Mouse (Mus musculus) C2C12 (cell line): ENCODE measurements at regions not wholly inside any gene's neighbourhood (a gene's known extent, or its start where the extent isn't known, plus 50 kb on each side); places are given as distances from the start of the nearest gene placed in this dataset.

Experiments used
- H3K27me3 ChIP-seq: one replicate; pipeline ENCODE4 v1.6.1; 2011; ENCODE audit not compliant: control insufficient read depth, insufficient read depth, insufficient read length
- H3K36me3 ChIP-seq: one replicate; pipeline ENCODE4 v1.6.1; 2011; ENCODE audit not compliant: control insufficient read depth, insufficient read depth
- H3K4me3 ChIP-seq: one replicate; pipeline ENCODE4 v1.5.1; 2011; ENCODE audit warnings: mild to moderate bottlenecking, control low read depth; ENCODE audit not compliant: poor library complexity, insufficient read depth, severe bottlenecking
- H3K79me2 ChIP-seq: one replicate; pipeline ENCODE4 v1.6.1; 2011; ENCODE audit not compliant: control insufficient read depth, insufficient read depth
- H3K79me3 ChIP-seq: one replicate; pipeline ENCODE4 v1.6.1; 2011; ENCODE audit warnings: low read depth, control low read depth
- H3ac ChIP-seq: one replicate; pipeline ENCODE3; 2011; ENCODE audit warnings: low read depth; ENCODE audit not compliant: control insufficient read depth, insufficient read length
- CEBPB ChIP-seq: IDR thresholded peaks from one replicate; pipeline ENCODE4 v1.6.1; 2011; ENCODE audit warnings: low read depth, mild to moderate bottlenecking, control low read depth, moderate library complexity
- CTCF ChIP-seq: IDR thresholded peaks from one replicate; pipeline ENCODE4 v1.5.1; 2011; ENCODE audit not compliant: control insufficient read depth, insufficient read depth, insufficient read length
- FOSL1 ChIP-seq: IDR thresholded peaks from one replicate; pipeline ENCODE4 v1.8.0; 2011; ENCODE audit warnings: mild to moderate bottlenecking, low read length; ENCODE audit not compliant: poor library complexity, insufficient read depth, severe bottlenecking
- MAX ChIP-seq: IDR thresholded peaks from one replicate; pipeline ENCODE4 v1.6.1; 2011; ENCODE audit warnings: mild to moderate bottlenecking, control low read depth
- MYOD1 ChIP-seq: IDR thresholded peaks from one replicate; pipeline ENCODE4 v1.6.1; 2011; ENCODE audit warnings: low read depth; ENCODE audit not compliant: control insufficient read depth, insufficient read length
- MYOG ChIP-seq: IDR thresholded peaks from one replicate; pipeline ENCODE4 v1.6.1; 2011; ENCODE audit not compliant: control insufficient read depth, insufficient read length; ENCODE audit errors: extremely low read depth
- USF1 ChIP-seq: IDR thresholded peaks from one replicate; pipeline ENCODE4 v1.6.1; 2011; ENCODE audit warnings: low read depth, mild to moderate bottlenecking, control low read depth, moderate library complexity

DNA sequence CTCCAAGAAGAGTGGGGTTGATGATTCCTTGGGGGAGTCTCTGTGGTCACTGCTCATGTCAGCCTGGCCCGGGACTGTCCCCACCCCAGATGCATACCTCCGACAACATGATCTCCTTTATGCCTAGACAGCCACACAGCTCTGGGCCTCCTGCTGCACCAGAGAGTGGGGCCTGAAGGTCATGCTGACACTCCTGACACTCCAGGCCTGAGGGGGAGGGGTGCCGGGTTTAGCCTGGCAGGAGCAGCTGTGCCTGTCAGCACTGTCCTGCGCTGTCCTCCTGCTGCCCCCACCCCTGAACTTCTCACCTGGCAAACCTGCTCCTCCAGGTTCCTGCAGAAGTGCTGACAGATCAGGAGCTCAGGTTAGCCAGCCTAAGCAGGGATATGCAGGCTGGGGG lies 288.2 kb downstream of the Mroh4 start:
- TF ChIP-seq USF1 (no peak), MYOG (no peak), FOSL1 (no peak)
- H3K36me3 ChIP-seq: no peaks in the 10 kb centered on the region
- no peak overlapping the region for H3ac ChIP-seq
- H3K79me3 ChIP-seq: no peaks in the 10 kb centered on the region
- no peak overlapping the region for H3K4me3 ChIP-seq
- H3K79me2 ChIP-seq: no peaks in the 10 kb centered on the region
- H3K27me3 ChIP-seq: no peaks in the 10 kb centered on the region

DNA sequence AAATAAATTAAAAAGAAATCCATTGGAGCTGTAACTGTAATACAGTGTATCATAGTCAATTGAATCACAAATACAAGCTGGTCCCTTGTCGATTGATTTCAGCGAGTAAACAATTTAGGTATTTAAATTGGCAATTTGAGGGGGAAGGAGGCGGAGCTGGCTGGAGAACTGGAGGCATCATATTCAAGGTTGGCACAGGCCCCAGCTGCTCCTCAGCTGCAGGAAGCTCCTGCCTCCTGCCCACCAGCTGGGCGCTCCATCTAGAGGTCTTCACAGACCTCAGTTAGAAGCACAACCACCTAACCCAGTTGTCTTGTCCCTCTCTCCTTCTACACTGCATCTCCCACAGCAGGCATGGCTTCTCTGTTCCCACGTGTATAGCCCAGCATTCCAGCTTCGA lies 292.6 kb downstream of the Mroh4 start:
- Histone ChIP-seq H3K79me2 (no peaks in the 10 kb centered on the region), H3K79me3 (no peaks in the 10 kb centered on the region), H3K27me3 (no peaks in the 10 kb centered on the region), H3ac (no peak overlapping the region), H3K36me3 (no peaks in the 10 kb centered on the region), H3K4me3 (no peak overlapping the region)
- no peak for TF ChIP-seq FOSL1
- TF ChIP-seq MAX: no peak
- TF ChIP-seq MYOG: no peak
- TF ChIP-seq CEBPB: no peak
- TF ChIP-seq CTCF: no peak
- TF ChIP-seq MYOD1: no peak
- no peak for TF ChIP-seq USF1

DNA sequence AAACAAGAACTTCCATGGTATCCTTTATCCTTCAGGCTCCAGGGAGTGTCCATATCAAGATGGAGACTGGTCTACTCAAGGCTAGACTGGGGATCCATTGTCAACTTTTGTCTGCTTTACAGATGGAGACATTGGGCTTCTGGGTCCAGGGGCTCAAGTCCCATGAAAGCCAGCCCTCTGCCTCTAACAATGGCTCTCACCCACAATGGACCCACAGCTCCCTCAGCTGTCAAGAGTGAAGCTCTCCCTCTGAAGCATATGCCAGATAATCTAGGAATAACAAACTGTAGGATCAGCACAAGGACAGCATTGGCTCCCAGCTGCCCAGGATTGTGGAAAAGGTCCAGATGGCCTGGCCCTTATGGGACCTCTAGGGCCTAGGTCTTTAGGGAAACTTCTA lies 302.3 kb downstream of the Mroh4 start:
- Histone ChIP-seq H3K4me3 (no peak overlapping the region), H3K27me3 (no peaks in the 10 kb centered on the region), H3ac (no peak overlapping the region), H3K79me2 (no peaks in the 10 kb centered on the region), H3K36me3 (no peaks in the 10 kb centered on the region), H3K79me3 (no peaks in the 10 kb centered on the region)
- TF ChIP-seq CEBPB: no peak
- TF ChIP-seq CTCF: no peak

DNA sequence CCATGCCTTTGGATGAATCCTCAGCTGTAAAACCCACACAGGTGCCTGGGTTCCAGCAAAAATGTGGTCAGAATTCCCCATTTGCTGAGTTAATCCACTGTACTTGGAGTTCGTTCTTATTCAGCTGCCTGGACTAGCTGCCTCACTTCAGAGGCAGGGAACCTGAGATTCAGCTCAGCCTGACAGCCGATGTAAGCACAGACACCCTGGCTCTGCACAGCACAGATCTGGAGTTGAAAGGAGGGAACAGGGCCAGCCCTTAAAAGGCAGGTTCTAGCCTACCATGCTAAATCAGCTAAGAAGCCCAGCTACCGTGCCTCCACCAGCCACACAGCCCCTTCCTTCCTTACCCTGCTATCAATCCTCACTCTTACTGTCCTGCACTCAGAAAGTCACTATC lies 306.0 kb downstream of the Mroh4 start:
- no peaks in the 10 kb centered on the region for H3K79me3 ChIP-seq
- no peaks in the 10 kb centered on the region for H3K27me3 ChIP-seq
- no peak overlapping the region for H3ac ChIP-seq
- no peak overlapping the region for H3K4me3 ChIP-seq
- TF ChIP-seq FOSL1: no peak
- TF ChIP-seq CEBPB: no peak
- no peak for TF ChIP-seq USF1
- no peak for TF ChIP-seq MYOD1
- no peak for TF ChIP-seq CTCF
- TF ChIP-seq MAX: no peak
- H3K79me2 ChIP-seq: no peaks in the 10 kb centered on the region
- H3K36me3 ChIP-seq: no peaks in the 10 kb centered on the region

DNA sequence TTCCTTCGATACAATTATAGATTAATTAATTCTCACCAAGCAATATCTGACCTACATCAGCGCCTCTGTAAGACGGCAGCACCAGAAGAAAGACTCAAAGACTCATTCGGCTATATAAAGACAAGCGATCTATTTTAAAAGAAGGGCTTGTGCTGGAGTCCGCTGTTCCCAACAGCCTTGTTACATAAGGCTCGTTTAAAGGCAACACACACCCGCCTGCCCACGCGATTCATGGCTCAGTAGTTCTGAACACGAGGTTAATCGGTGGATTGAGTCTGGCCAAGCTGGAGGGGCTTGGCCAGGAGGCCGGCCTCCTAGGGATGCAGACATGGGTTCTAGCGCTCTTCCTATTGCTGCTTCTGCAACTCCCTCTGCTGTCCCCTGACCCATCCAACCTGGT lies 306.9 kb downstream of the Mroh4 start:
- Histone ChIP-seq H3K36me3 (no peaks in the 10 kb centered on the region), H3K79me2 (no peaks in the 10 kb centered on the region)

DNA sequence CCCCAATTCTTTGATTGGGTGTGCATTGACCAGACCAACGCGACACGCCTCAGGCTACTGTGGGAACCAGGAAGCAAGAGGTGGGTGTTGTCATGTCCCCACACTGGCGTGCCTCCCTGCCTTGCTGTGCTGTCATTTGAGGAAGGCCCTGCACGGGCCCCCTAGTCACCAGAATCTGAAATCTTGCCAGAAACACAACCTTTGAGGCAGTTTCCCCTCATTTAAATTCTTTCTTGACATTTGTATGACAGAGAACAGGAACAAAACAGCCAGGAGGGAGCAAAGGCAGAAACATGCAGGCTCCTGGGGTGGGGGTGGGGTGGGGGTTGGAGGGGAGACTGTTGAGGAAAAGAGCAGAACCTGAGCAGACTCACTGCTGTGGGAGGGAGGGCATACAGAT lies 309.5 kb downstream of the Mroh4 start:
- TF ChIP-seq CTCF: no peak
- TF ChIP-seq USF1: no peak
- no peak for TF ChIP-seq FOSL1
- TF ChIP-seq CEBPB: no peak
- no peak for TF ChIP-seq MYOG
- TF ChIP-seq MYOD1: no peak
- Histone ChIP-seq H3K36me3 (no peaks in the 10 kb centered on the region), H3K27me3 (no peaks in the 10 kb centered on the region), H3K79me3 (no peaks in the 10 kb centered on the region), H3K79me2 (no peaks in the 10 kb centered on the region), H3ac (no peak overlapping the region), H3K4me3 (no peak overlapping the region)

More for the DNA sequence above, 306.9 kb downstream of the Mroh4 start:
- Histone ChIP-seq H3K4me3 (no peak overlapping the region), H3K27me3 (no peaks in the 10 kb centered on the region), H3K79me3 (no peaks in the 10 kb centered on the region), H3ac (no peak overlapping the region)
- TF ChIP-seq MAX (no peak), CEBPB (no peak), USF1 (no peak), FOSL1 (no peak), MYOD1 (no peak), CTCF (no peak), MYOG (no peak)
